Mouse (Mus musculus) E14TG2a.4 (cell line): ENCODE results near the gene Cux2.
"Not testable (repeated sequence)": the region's sequence is repeated elsewhere in the genome, so short reads cannot be mapped to it uniquely, and the experiment has no call there.

Experiments
- H3K27me3 ChIP-seq: 2 replicates; pipeline ENCODE4 v1.6.1; 2014; ENCODE audit warnings: low read length, control low read depth; ENCODE audit not compliant: insufficient read depth
- H3K36me3 ChIP-seq: 2 replicates; pipeline ENCODE4 v1.6.1; 2014; ENCODE audit warnings: low read length, control low read depth; ENCODE audit not compliant: insufficient read depth
- H3K4me1 ChIP-seq: replicated peaks from 2 replicates; pipeline ENCODE4 v1.6.1; 2014; ENCODE audit warnings: low read depth, low read length, control low read depth
- H3K4me3 ChIP-seq: replicated peaks from 2 replicates; pipeline ENCODE4 v1.5.1; 2014; ENCODE audit warnings: mild to moderate bottlenecking, low read length
- H3K9me3 ChIP-seq: 2 replicates; pipeline ENCODE4 v1.6.1; 2014; ENCODE audit warnings: low read length, control low read depth
- CTCF ChIP-seq: conservative IDR thresholded peaks from 2 replicates; pipeline ENCODE4 v1.5.1; 2014; ENCODE audit warnings: low read length
- NANOG ChIP-seq: IDR thresholded peaks from 2 replicates; pipeline ENCODE4 v1.6.1; 2014; ENCODE audit warnings: borderline replicate concordance, low read length, mixed read lengths
- POU5F1 ChIP-seq: IDR thresholded peaks from 2 replicates; pipeline ENCODE4 v1.6.1; 2014; ENCODE audit warnings: low read length, borderline replicate concordance

Cux2 gene

GRCm38 (mm10) chr5:121861964-121862363 is 187.9 kb downstream of the Cux2 start:
- no peak overlapping the region for H3K4me3 ChIP-seq
- H3K4me1 ChIP-seq = peaks cover 32% of the 10 kb centered on the region
- H3K9me3 ChIP-seq = 0 out of 2 replicates have a peak, but pooled peaks cover 4% of the 10 kb centered on the region
- H3K27me3 ChIP-seq = peaks cover 17% of the 10 kb centered on the region; the same call in 1 of the 2 replicates
- no peaks in the 10 kb centered on the region for H3K36me3 ChIP-seq
- TF ChIP-seq NANOG = no peak
- TF ChIP-seq CTCF = no peak
- TF ChIP-seq POU5F1 = no peak

- Histone ChIP-seq H3K9me3 (0 out of 2 replicates have a peak, but pooled peaks cover 4% of the 10 kb centered on the region), H3K36me3 (peaks cover 10% of the 10 kb centered on the region), H3K4me3 (no peak overlapping the region), H3K4me1 (peaks cover 24% of the 10 kb centered on the region), H3K27me3 (peaks cover 13% of the 10 kb centered on the region; the same call in 1 of the 2 replicates)
- TF ChIP-seq NANOG (no peak), CTCF (no peak), POU5F1 (no peak)
Observed at GRCm38 (mm10) chr5:121858427-121858826, 191.5 kb downstream of the Cux2 start.

GRCm38 (mm10) chr5:121856740-121857139 is 193.2 kb downstream of the Cux2 start:
- Histone ChIP-seq H3K4me1 (peaks cover 35% of the 10 kb centered on the region), H3K27me3 (peaks cover 30% of the 10 kb centered on the region), H3K36me3 (peaks cover 14% of the 10 kb centered on the region), H3K9me3 (0 out of 2 replicates have a peak, but pooled peaks cover 4% of the 10 kb centered on the region), H3K4me3 (no peak overlapping the region)
- no peak for TF ChIP-seq POU5F1
- TF ChIP-seq CTCF = no peak
- no peak for TF ChIP-seq NANOG

GRCm38 (mm10) chr5:121854768-121855167 is 195.1 kb downstream of the Cux2 start:
- TF ChIP-seq NANOG (no peak), CTCF (no peak), POU5F1 (no peak)
- Histone ChIP-seq H3K4me1 (peaks cover 55% of the 10 kb centered on the region), H3K9me3 (no peaks in the 10 kb centered on the region), H3K27me3 (peaks cover 38% of the 10 kb centered on the region), H3K4me3 (no peak overlapping the region), H3K36me3 (peaks cover 20% of the 10 kb centered on the region)

GRCm38 (mm10) chr5:121853368-121854051 is 196.4 kb downstream of the Cux2 start:
- Histone ChIP-seq H3K27me3 (peaks cover 36% of the 10 kb centered on the region), H3K4me1 (peaks cover 60% of the 10 kb centered on the region), H3K36me3 (peaks cover 20% of the 10 kb centered on the region), H3K9me3 (no peaks in the 10 kb centered on the region), H3K4me3 (peak overlapping the region; percentile 74)
- TF ChIP-seq NANOG = no peak
- no peak for TF ChIP-seq POU5F1
- no peak for TF ChIP-seq CTCF

GRCm38 (mm10) chr5:121849478-121850349 is 200.2 kb downstream of the Cux2 start:
- Histone ChIP-seq H3K4me1 (peaks cover 71% of the 10 kb centered on the region), H3K9me3 (no peaks in the 10 kb centered on the region), H3K36me3 (peaks cover 20% of the 10 kb centered on the region), H3K27me3 (peaks cover 47% of the 10 kb centered on the region), H3K4me3 (peak overlapping the region; percentile 83)
- no peak for TF ChIP-seq NANOG
- TF ChIP-seq CTCF = no peak
- no peak for TF ChIP-seq POU5F1

- Histone ChIP-seq H3K27me3 (peaks cover 53% of the 10 kb centered on the region), H3K4me1 (peaks cover 78% of the 10 kb centered on the region), H3K36me3 (peaks cover 14% of the 10 kb centered on the region), H3K9me3 (no peaks in the 10 kb centered on the region), H3K4me3 (peak within 1 kb of the TSS; percentile 83)
- TF ChIP-seq NANOG = no peak
- TF ChIP-seq CTCF = no peak
- no peak for TF ChIP-seq POU5F1
Observed at GRCm38 (mm10) chr5:121848743-121849142, 201.2 kb downstream of the Cux2 start, which contains the start of gene Pheta1. TSS of gene Pheta1 (plus strand) at chr5:121848984.

GRCm38 (mm10) chr5:121848035-121848519 is 201.8 kb downstream of the Cux2 start:
- Histone ChIP-seq H3K4me3 (peak overlapping the region; percentile 83), H3K9me3 (no peaks in the 10 kb centered on the region), H3K4me1 (peaks cover 78% of the 10 kb centered on the region), H3K36me3 (peaks cover 7% of the 10 kb centered on the region; the same call in 1 of the 2 replicates), H3K27me3 (peaks cover 53% of the 10 kb centered on the region)
- TF ChIP-seq POU5F1 (no peak), NANOG (no peak), CTCF (no peak)

GRCm38 (mm10) chr5:121847269-121847668 is 202.6 kb downstream of the Cux2 start:
- H3K4me3 ChIP-seq, H3K9me3 ChIP-seq, H3K36me3 ChIP-seq: not testable (repeated sequence)
- H3K27me3 ChIP-seq = peaks cover 49% of the 10 kb centered on the region
- peaks cover 77% of the 10 kb centered on the region for H3K4me1 ChIP-seq
